Mouse (Mus musculus): ENCODE results near the gene Glis2. TPM values are rescaled to one million over a fixed set of nuclear protein-coding genes. Genes with fewer than 3 reads are reported as not detected.

Glis2 gene
- total and polyA plus RNA-seq, 3 experiments, result 0.59 to 3.3 (median 2.5) TPM

DNA sequence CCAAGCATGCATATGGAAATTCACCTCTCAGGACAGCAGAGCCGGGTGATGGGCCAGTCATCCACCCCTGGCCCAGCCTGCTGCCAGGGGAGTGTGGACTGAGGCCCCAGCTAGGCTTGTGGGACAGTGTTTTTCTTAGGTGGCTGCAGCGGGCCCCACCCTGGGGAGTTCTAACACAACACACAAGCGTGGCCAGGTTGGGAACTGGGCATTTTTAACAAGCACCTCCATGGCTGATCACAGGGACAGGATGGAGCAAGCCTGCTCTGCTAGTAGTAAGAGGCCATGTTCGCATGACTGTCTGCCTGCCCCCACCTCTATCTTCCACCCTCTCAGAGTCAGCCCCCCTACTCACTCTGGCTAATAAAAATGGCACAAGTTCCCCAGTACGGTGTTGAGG lies 3.5 kb downstream of the Glis2 start:
- Histone ChIP-seq H3K4me3 (replicated peaks in 1 of 3; ENCODE audit: low read depth in 2 of 3, low read length in 2 of 3, poor library complexity in 1 of 3) (no peak overlapping the region), H3K27me3 (replicated peaks) (peaks cover 30% of the 10 kb centered on the region), H3K9me3 (replicated peaks; ENCODE audit: low read length) (no peaks in the 10 kb centered on the region), H3K79me2 (replicated peaks; ENCODE audit: control insufficient read depth, extremely low read depth, insufficient read depth, poor library complexity, severe bottlenecking) (no peaks in the 10 kb centered on the region), H3K36me3 (replicated peaks in 1 of 2; ENCODE audit: control insufficient read depth in 1 of 2, insufficient read depth in 1 of 2, low read length in 1 of 2) (no peaks in the 10 kb centered on the region), H3K27ac (ENCODE audit: insufficient read depth, low read depth) (no peak overlapping the region), H3K4me2 (ENCODE audit: insufficient read depth, low read depth, poor library complexity, severe bottlenecking) (no peak overlapping the region), H3K9ac (ENCODE audit: insufficient read depth, low read depth) (no peak overlapping the region), H3K4me1 (ENCODE audit: control insufficient read depth in 1 of 2, insufficient read depth in 2 of 2) (peaks cover 17 to 35% of the 10 kb centered on the region in 2 experiments)
- DNase-seq (ENCODE audit: extremely low read depth), result no peak
- dilution Hi-C loops (cut with MboI; ENCODE audit: extremely low pct_ligation_motif_present, extremely low pct_unique_long_range_greater_than_20kb, low sequenced_read_pairs), result no loop called here
- no peak for TF ChIP-seq ETS1 (conservative IDR thresholded peaks at IDR 0.05; ENCODE audit: low read depth, low read length)
- TF ChIP-seq POLR2A (IDR thresholded peaks at IDR 0.05; ENCODE audit: low read depth, low read length), result no peak
- no peak for TF ChIP-seq RAD21 (IDR thresholded peaks at IDR 0.05; ENCODE audit: low read depth, low read length)
- no peak for TF ChIP-seq CTCF (conservative IDR thresholded peaks at IDR 0.05 in 1 of 2, IDR thresholded peaks at IDR 0.05 in 1 of 2; ENCODE audit: low read depth in 2 of 2, low read length in 2 of 2)
- TF ChIP-seq ZMIZ1 (IDR thresholded peaks at IDR 0.05; ENCODE audit: low read depth, low read length), result no peak
- no peak for TF ChIP-seq JUND (conservative IDR thresholded peaks at IDR 0.05; ENCODE audit: low read depth, low read length)
- TF ChIP-seq MAX (IDR thresholded peaks at IDR 0.05; ENCODE audit: low read length), result no peak
- no peak for TF ChIP-seq BHLHE40 (IDR thresholded peaks at IDR 0.05; ENCODE audit: low read depth, low read length)
- no peak for TF ChIP-seq NELFE (IDR thresholded peaks at IDR 0.05; ENCODE audit: low read depth, low read length)
- TF ChIP-seq PAX5 (IDR thresholded peaks at IDR 0.05; ENCODE audit: low read length), result no peak
- no peak for TF ChIP-seq CHD1 (IDR thresholded peaks at IDR 0.05; ENCODE audit: low read depth, low read length)
- no peak for TF ChIP-seq TCF12 (IDR thresholded peaks at IDR 0.05; ENCODE audit: low read depth, low read length)
- TF ChIP-seq TBP (conservative IDR thresholded peaks at IDR 0.05; ENCODE audit: low read depth, low read length), result no peak
- TF ChIP-seq MAFK (IDR thresholded peaks at IDR 0.05; ENCODE audit: insufficient replicate concordance, low read length), result no peak
- no peak for TF ChIP-seq GABPA (IDR thresholded peaks at IDR 0.05; ENCODE audit: insufficient replicate concordance, low read depth, low read length)
- no peak for TF ChIP-seq NRF1 (IDR thresholded peaks at IDR 0.05; ENCODE audit: low read depth, low read length)
- in situ Hi-C loops (cut with MboI; ENCODE audit: low pct_ligation_motif_present, low pct_unique_long_range_greater_than_20kb, low sequenced_read_pairs), result no loop called here

DNA sequence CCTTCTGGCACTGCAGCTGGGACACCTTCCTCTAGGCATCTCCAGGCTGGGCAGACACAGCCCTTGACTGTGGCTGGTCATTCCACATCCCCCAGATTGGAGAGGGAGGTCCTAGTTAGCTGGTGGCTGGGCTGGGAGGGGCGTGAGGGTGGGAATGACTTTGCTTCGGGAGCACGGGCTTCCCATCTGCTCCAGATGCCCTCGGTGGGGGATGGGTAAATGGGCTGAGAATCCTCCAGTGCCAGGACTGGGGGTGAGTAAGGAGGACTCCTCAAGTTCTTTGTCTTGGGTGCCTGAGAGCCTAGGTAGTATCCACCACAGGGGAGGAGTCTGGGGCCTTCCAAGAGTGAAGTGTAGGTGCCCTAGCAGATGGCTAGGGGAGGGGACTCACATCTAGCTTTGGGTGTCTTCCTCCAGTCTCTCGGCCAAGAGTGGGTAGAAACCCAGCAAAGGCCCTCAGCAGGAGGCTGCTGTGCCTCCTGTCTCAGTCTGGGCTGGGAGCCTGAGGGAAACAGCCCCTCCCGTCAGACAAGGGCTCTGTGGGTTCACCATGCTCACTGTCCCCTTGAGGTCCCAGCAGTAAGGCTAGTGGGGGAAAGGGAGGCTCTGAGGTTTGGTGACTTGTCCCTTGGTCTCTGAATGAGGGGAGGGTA lies 4.5 kb downstream of the Glis2 start:
- no peaks in the 10 kb centered on the region for H3K79me2 ChIP-seq (replicated peaks; ENCODE audit: control insufficient read depth, extremely low read depth, insufficient read depth, poor library complexity, severe bottlenecking)
- no peaks in the 10 kb centered on the region for H3K9me3 ChIP-seq (replicated peaks; ENCODE audit: low read length)
- H3K27me3 ChIP-seq (replicated peaks), result peaks cover 26% of the 10 kb centered on the region
- dilution Hi-C loops (cut with MboI; ENCODE audit: extremely low pct_ligation_motif_present, extremely low pct_unique_long_range_greater_than_20kb, low sequenced_read_pairs), result no loop called here
- H3K4me1 ChIP-seq (ENCODE audit: control insufficient read depth in 1 of 2, insufficient read depth in 2 of 2), result peaks cover 14 to 30% of the 10 kb centered on the region in 2 experiments
- H3K36me3 ChIP-seq (replicated peaks in 1 of 2; ENCODE audit: control insufficient read depth in 1 of 2, insufficient read depth in 1 of 2, low read length in 1 of 2), result no peaks in the 10 kb centered on the region
- DNase-seq (ENCODE audit: extremely low read depth), result no peak
- H3K27ac ChIP-seq (ENCODE audit: insufficient read depth, low read depth), result no peak overlapping the region
- H3K4me2 ChIP-seq (ENCODE audit: insufficient read depth, low read depth, poor library complexity, severe bottlenecking), result no peak overlapping the region
- in situ Hi-C loops (cut with MboI; ENCODE audit: low pct_ligation_motif_present, low pct_unique_long_range_greater_than_20kb, low sequenced_read_pairs), result no loop called here
- TF ChIP-seq UBTF (IDR thresholded peaks at IDR 0.05; ENCODE audit: low read depth, low read length) (no peak), IRF4 (IDR thresholded peaks at IDR 0.05; ENCODE audit: low read depth, low read length) (no peak), RAD21 (IDR thresholded peaks at IDR 0.05; ENCODE audit: low read depth, low read length) (no peak), GABPA (IDR thresholded peaks at IDR 0.05; ENCODE audit: insufficient replicate concordance, low read depth, low read length) (no peak), SMC3 (IDR thresholded peaks at IDR 0.05; ENCODE audit: low read depth, low read length) (no peak), ZMIZ1 (IDR thresholded peaks at IDR 0.05; ENCODE audit: low read depth, low read length) (no peak), ETS1 (conservative IDR thresholded peaks at IDR 0.05; ENCODE audit: low read depth, low read length) (no peak)
- no peak overlapping the region for H3K4me3 ChIP-seq (replicated peaks in 1 of 3; ENCODE audit: low read depth in 2 of 3, low read length in 2 of 3, poor library complexity in 1 of 3)
- no peak overlapping the region for H3K9ac ChIP-seq (ENCODE audit: insufficient read depth, low read depth)

All from CH12.LX (cell line).